Mouse (Mus musculus) embryonic fibroblast, embryonic 13.5 days (primary cell): ENCODE results near the gene Oxct2b.

Experiments used
- CTCF ChIP-seq: IDR thresholded peaks from 2 replicates; pipeline ENCODE4 v1.5.1; 2011; ENCODE audit warnings: mild to moderate bottlenecking, control low read depth, low read length, moderate library complexity, borderline replicate concordance; ENCODE audit not compliant: insufficient read depth
- POLR2A ChIP-seq: IDR thresholded peaks from 2 replicates; pipeline ENCODE4 v1.6.1; 2011; ENCODE audit warnings: low read depth, mild to moderate bottlenecking, control low read depth, low read length, moderate library complexity

DNA sequence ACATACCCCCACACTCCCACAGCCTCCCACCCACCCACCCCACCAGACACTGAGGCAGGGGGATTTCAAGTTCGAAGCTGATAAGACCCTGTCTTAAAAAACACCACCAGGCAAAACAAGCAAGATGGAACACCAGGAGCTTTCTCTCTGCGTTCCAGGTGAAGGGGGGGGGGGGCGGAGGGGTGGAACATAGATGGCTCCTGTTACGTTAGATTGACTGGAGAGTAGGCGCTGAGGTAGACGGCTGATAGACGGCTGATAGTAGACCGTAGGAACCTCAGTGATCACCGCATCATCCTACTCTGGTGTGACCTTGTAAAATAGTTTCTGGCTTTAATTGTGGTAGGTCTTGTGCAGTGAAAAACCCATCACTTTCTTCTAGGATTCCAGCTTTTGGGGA is 22.2 kb upstream of the Oxct2b start:
- TF ChIP-seq POLR2A (no peak), CTCF (no peak)
